Mouse (Mus musculus): ENCODE data around the gene Ip6k3.

The Ip6k3 gene

GRCm38 (mm10) chr17:27167545-27167944 is at the start of gene Ip6k3:
Gene Ip6k3 (minus strand): TSS chr17:27167795.
- DNase-seq (ENCODE audit: low read depth) = no peak

- no peak for DNase-seq (ENCODE audit: low read depth)
Observed at GRCm38 (mm10) chr17:27212768-27213525, 45.4 kb upstream of the Ip6k3 start.

GRCm38 (mm10) chr17:27212006-27212405 is 44.4 kb upstream of the Ip6k3 start:
- no peak for DNase-seq (ENCODE audit: low read depth)

DNA sequence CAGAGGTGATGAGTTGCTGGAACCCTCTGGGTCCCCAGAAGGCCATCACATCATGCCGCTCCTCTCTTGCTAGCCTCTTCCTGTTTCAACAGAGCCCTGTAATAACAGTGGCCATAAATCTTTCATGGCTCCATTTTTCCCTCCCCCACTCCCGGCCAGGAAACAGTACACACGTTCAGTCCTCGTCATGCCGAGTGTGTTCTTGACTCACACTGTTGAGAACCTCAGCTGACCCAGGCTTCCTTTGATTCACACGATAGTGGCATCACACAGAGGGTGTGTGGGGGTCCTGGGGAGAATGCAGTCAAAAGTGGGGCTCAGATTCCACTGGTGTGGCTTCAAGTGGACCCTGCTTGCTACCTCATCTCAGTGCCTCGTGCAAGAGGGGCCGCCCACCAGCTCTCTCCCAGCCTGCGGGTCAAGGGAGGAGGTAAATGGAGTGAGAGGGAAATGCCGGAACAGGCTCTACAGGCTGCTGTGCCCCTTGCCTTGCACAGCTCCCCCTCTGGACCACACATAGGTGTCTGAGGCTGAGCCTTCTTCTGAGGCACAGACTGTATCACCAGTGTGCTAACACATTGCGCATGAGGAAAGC is 39.6 kb upstream of the Ip6k3 start:
- DNase-seq (ENCODE audit: low read depth) = no peak

DNA sequence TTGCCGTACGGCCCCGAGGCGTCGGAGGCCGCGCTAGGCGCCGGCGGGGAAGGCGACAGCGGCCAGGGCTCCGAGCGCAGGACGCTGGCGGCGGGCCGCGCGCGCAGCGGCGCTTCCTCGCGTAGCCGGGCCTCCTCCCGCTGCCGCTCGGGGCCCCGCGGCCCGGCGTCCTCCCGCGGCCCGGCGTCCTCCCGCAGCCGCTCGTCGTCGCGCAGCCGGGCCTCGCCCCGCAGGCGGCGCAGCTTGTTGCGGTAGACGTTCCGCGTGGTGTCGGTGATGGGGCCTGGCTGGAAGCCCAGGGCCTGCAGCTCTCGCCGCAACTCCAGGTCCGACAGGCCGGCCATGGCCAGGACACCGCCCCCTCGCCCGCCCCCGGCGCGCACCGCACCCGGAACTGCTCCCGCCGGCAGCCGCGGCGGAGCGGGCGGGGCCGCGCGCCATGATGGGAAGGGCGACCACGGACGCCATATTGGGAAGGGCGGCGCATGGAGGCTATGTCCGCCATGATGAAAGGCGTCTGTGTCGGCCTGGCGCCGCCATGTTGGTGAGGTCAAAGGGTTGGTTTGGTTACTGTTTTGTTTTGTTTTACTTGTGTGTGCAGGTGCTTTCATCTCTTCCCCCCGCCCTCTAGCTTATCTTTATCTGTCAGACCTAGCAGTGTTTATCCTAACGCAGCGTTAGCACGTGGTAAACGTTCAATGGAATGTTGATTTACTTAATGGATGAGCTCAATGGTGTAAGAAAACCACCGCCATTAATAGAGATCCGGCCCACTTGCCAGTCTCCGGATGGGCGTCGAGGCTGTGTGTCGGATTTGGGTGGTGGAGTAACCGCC is 36.7 kb upstream of the Ip6k3 start, which contains the start of gene Lemd2:
Gene Lemd2 (minus strand): TSS at position 395 of the 835 bp plus-strand sequence.
- peak; percentile 99 for DNase-seq (ENCODE audit: low read depth)

DNA sequence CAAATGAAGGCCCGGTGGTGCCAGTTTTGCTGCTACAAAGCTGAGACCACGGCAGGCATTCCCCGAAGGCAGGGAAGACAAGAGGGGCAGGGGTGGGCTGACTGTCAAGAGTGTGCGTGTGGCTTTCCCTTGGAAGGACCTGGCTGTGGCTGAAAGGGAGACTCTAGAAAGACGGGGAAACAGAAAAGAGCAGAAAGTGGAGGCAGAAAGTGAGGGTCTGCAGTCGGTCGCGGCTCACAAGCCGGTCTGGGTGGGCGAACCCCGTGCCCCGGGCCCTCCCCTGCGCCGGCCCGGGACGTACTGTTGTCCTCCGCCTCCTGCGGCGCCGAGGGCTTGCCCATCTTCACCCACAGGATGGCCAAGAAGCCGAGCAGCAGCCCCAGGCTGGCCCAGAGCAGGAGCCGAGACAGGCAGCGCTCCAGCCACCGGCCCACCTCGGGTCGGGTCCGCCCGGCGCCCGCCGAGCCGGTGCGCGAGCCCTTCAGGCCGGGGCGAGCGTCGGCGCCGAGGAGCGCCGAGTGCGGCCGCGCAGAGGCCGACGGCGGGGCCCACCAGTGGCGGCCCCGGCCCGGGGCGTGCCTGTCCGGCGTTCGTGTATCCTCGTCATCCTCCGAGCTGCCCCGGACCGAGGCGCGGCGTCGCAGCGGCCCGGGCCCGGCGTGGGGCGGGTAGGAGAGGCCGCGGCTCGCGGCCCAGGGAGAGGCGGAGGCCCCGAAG is 35.9 kb upstream of the Ip6k3 start:
- peak; percentile 57 for DNase-seq (ENCODE audit: low read depth)

- DNase-seq (ENCODE audit: low read depth) = peak; percentile 62
Observed at GRCm38 (mm10) chr17:27202919-27203357, 35.3 kb upstream of the Ip6k3 start.

DNA sequence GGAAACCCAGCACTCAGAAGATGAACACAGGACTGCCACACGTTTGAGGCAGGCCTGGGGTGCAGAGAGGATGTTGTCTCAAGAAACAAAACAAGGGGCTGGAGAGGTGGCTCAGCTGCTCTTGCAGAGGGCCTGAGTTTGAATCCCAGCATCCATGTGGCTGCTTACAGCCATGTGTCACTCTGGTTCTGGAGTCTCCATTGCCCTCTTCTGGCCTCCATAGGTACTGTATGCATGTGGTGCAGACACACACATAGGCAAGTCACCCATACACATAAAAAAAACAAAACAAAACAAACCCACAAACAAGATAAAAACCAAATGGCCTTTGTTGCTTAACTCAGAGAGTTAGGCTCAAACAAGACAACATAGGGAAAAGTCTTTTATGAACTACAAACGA is 34.4 kb upstream of the Ip6k3 start:
- peak; percentile 52 for DNase-seq (ENCODE audit: low read depth)

DNA sequence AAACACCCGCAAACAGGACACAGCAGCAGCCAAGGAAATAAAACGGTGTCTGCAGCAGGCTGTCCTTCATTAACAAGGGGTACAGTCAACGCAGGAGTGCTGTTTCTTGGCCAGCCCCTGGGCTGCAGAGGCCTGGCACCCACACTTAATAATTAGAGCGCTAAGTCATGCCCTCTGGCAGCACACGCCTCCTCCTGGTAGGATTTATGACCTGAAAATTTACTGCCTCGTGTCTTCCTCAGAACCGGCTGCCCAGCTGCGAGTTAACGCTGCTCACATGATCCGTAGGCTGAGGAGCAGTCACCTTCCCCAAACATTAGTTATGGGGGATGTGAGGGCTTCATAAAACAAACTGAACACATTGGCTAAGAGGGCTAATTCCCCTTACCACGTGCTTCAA is 33.2 kb upstream of the Ip6k3 start:
- DNase-seq (ENCODE audit: low read depth) = no peak

DNA sequence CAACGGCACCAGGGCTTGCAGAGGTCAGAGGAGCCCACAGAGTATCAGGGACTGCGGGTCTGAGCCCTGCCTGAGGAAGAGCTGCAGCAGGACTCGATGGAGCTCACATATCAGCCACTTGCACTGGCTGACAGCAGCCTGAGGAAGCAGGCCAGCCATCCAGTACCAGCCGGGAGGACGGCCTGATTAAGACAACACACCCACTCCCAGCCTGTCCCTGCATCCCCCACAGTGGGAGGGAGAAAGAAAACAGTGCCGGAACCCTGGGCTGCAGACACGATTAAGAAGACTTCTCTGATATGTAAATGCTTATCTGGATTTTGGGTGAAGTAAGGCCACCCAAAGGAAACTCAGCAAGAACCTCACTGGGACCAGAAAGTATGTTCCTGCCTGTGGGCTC is 32.3 kb upstream of the Ip6k3 start:
- DNase-seq (ENCODE audit: low read depth) = no peak

DNA sequence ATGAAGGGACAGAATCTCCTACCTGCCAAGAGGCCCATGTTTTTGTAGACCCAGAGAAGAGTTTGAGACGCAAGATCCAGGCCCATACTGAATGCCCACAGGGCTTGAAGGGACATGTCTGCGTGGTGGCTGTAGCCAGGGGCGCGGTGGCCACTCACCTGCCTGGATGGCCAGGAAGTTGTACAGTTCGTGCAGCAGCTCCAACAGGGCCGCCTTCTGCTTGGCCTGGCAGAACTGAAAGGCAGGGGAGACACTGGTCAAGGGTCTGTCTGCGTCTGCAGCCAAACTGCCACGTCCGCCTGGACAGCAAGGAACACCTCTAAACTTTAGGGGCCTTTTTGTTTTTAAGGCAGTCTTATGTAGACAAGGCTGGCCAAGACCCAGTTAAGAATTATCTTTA is 31.6 kb upstream of the Ip6k3 start:
- DNase-seq (ENCODE audit: low read depth) = no peak

GRCm38 (mm10) chr17:27196206-27196605 is 28.6 kb upstream of the Ip6k3 start:
- DNase-seq (ENCODE audit: low read depth) = no peak

DNA sequence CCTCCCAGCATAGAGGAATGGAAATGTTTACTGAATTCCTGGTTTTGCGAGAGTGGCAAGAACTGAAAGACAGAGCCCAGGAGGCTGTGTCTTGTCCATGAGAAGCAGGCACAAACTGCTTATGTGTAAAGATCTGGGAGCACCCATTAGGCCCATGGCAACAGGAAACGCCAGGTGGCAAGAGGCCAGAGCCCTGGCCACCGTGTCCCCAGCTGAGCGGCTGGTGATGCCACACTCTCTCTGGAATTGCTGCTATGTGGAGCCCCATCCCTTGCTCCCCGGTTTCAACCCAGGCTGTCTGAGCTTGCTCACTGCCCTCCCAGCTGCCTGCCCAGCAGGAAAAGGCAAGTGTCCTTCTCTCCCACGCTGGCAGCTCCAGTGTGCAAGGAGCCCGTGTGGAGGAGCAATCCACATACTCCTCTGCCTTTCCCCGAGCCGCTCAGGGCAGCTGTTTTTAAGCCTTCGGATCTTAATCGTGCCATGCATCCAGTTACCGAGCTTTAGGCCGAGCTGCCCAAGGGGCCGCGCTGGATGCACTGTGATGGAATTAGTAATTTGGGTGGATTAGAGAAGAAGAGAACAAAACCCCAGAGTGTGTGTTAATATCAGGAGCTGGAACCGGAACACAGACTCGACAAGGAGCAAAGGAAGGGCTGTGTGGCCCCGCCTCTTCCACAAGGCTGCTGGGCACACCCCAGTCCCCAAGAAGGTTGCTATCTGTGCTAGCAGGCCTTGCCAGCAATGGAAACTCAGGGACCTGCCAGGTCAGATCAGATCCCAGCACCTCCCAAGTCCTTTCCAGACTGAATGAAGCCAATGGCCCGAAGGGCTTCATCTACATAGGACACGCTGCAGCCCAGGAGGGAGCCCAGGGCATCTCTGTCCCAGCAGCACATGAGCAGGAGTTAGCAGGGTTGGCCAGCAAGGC is 26.9 kb upstream of the Ip6k3 start:
- DNase-seq (ENCODE audit: low read depth) = no peak

DNA sequence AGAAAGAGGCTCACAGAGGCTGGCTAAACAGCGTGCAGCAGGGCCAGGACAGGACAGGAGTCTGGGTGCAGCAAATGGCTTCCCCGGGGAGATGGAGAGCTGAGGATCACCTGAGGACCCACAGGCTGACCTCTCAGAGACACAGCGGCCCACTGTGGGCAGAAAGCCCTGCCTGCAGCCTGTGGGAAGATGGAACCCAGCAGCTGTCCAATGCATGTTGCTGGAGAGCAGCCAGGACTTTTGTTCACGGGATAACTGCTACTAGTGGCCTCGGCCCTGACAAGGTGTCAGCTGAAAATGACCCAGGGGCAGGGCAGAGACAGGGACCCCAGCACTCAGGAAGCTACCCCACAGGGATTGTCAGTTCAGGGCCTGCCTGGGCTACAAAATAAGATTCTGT is 24.2 kb upstream of the Ip6k3 start:
- no peak for DNase-seq (ENCODE audit: low read depth)

GRCm38 (mm10) chr17:27191189-27191588 is 23.6 kb upstream of the Ip6k3 start:
- DNase-seq (ENCODE audit: low read depth) = no peak

- peak; percentile 80 for DNase-seq (ENCODE audit: low read depth)
Observed at GRCm38 (mm10) chr17:27189640-27190216, 22.1 kb upstream of the Ip6k3 start.

- no peak for DNase-seq (ENCODE audit: low read depth)
Observed at GRCm38 (mm10) chr17:27188883-27189282, 21.3 kb upstream of the Ip6k3 start.

GRCm38 (mm10) chr17:27187059-27187458 is 19.5 kb upstream of the Ip6k3 start:
- no peak for DNase-seq (ENCODE audit: low read depth)

- DNase-seq (ENCODE audit: low read depth) = no peak
Observed at GRCm38 (mm10) chr17:27186068-27186467, 18.5 kb upstream of the Ip6k3 start.

DNA sequence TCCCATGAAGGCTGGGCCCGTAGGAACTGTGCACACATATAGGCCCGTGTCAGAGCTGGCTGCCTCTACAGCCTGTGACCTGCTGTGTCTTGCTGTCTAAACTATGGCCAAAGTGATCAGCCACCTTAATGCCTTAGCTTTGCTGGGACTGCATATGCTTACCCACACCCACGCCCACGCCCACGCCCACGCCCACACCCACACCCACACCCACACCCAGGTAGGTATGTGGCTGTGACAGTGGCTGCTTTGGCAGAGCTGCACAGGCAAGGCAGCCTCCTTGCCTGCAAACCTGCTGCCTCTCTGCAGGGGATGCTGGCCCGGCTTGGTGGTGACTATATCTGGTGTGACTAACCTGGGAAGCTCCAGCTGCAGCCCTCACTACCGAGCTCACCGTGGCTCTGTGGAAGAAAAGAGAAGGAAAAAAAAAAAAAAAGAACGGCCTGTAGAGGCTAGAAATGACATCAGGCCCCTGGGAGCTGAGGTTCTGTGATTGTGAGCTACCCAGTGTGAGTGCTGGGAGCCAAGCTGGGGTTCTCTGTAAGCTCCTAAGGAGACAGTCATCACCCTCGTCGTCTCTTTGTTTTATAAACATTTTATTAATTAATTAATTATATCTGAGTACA is 16.2 kb upstream of the Ip6k3 start:
- DNase-seq (ENCODE audit: low read depth) = no peak
